Mouse (Mus musculus): Measurements from ENCODE around the gene Rpl38. TPM values are rescaled to one million over a fixed set of nuclear protein-coding genes. Genes with fewer than 3 reads are reported as not detected.

Gene Rpl38
- polyA plus RNA-seq, 1 experiment = 417 TPM

DNA sequence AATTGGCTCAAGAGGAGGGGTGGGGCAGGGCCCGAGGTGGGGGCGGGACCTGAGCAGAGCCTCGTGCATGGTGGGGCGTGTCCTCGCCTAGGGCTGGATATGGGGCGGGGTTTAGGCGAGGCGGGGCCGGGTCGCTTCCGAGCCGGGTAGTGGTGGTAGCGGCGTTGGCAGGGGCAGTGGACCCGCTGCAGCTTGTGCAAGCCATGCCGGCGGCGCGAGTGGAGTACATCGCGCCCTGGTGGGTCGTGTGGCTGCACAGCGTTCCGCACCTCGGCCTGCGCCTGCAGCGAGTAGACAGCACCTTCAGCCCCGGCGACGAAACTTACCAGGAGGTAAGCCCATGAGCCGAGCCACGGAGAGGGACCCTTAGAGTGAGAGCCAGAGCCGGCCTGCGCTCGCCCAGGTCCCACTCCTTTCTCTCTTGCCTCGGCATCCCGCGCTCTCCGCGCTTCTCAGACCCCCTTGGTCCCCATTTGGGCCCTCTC lies 7.1 kb downstream of the Rpl38 start, which contains the start of gene Ttyh2:
Gene Ttyh2, plus strand, starts transcription at position 91 of the 485 bp plus-strand sequence.
- Histone ChIP-seq H3K4me1 (peaks cover 89% of the 10 kb centered on the region), H3K9me3 (no peaks in the 10 kb centered on the region), H3K27me3 (replicated peaks) (peaks cover 32% of the 10 kb centered on the region), H3K36me3 (replicated peaks; ENCODE audit: low read length) (peaks cover 41% of the 10 kb centered on the region), H3K4me3 (replicated peaks) (peak within 1 kb of the TSS; percentile 96)
- TF ChIP-seq GATA1 (IDR thresholded peaks at IDR 0.05; ENCODE audit: borderline replicate concordance, low read length) (no peak), FLI1 (IDR thresholded peaks at IDR 0.05; ENCODE audit: low read length) (no peak)

DNA sequence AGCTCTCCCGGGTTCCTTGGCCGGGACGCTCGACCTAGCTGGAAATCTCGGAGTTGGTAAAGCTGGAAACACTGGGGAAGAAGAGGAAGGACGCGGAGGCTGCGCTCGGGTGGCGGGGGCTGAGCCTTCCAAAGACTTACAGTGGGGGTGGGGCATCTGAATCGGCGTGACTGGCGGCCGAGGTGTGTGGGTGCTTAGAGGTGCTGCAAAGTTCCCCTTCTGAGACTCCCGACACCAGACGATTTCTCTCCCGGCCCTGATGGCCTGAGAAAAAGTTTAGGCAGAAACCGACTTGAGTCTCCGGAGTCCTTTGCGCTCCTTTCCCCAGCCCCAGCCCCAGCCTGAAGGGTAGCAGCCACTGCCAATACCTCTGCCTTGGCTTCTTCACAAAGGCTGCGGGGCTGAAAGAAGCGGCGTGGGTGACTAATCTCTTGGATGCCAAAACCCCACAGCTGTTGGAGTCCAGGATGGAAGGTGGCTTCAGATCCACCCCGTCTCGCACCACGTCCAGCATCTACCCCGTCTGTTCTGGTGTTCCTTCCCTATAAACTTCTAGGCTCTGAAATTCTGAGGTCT lies 7.6 kb downstream of the Rpl38 start:
- peaks cover 89% of the 10 kb centered on the region for H3K4me1 ChIP-seq
- TF ChIP-seq GATA1 (IDR thresholded peaks at IDR 0.05; ENCODE audit: borderline replicate concordance, low read length) (no peak), FLI1 (IDR thresholded peaks at IDR 0.05; ENCODE audit: low read length) (no peak)
- H3K27me3 ChIP-seq (replicated peaks) = peaks cover 34% of the 10 kb centered on the region
- H3K9me3 ChIP-seq = no peaks in the 10 kb centered on the region
- H3K36me3 ChIP-seq (replicated peaks; ENCODE audit: low read length) = peaks cover 36% of the 10 kb centered on the region
- peak overlapping the region; percentile 96 for H3K4me3 ChIP-seq (replicated peaks)

DNA sequence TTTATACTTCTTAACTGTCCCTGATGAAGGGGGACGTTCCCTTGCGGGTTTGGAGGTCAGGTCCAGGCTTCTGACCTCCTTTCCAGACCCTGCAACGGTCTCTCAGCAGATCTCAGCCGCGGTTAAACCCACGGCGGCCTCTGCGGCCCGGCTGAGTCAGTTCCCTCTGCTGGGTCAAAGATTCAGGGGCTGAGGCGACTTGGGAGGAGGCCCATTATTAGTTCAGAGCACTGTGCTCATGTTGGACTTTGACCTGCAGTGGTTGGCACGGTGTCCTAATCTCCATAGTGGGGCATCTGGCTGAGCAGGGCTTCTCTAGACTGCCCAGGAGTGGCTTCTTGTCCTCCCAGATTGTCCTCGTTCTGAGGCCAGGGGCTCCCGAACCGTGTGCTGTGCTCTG lies 8.1 kb downstream of the Rpl38 start:
- no peaks in the 10 kb centered on the region for H3K9me3 ChIP-seq
- H3K36me3 ChIP-seq (replicated peaks; ENCODE audit: low read length) = peaks cover 31% of the 10 kb centered on the region
- H3K4me1 ChIP-seq = peaks cover 88% of the 10 kb centered on the region
- peaks cover 37% of the 10 kb centered on the region for H3K27me3 ChIP-seq (replicated peaks)
- H3K4me3 ChIP-seq (replicated peaks) = peak overlapping the region; percentile 96
- TF ChIP-seq GATA1 (IDR thresholded peaks at IDR 0.05; ENCODE audit: borderline replicate concordance, low read length) (no peak), FLI1 (IDR thresholded peaks at IDR 0.05; ENCODE audit: low read length) (no peak)

DNA sequence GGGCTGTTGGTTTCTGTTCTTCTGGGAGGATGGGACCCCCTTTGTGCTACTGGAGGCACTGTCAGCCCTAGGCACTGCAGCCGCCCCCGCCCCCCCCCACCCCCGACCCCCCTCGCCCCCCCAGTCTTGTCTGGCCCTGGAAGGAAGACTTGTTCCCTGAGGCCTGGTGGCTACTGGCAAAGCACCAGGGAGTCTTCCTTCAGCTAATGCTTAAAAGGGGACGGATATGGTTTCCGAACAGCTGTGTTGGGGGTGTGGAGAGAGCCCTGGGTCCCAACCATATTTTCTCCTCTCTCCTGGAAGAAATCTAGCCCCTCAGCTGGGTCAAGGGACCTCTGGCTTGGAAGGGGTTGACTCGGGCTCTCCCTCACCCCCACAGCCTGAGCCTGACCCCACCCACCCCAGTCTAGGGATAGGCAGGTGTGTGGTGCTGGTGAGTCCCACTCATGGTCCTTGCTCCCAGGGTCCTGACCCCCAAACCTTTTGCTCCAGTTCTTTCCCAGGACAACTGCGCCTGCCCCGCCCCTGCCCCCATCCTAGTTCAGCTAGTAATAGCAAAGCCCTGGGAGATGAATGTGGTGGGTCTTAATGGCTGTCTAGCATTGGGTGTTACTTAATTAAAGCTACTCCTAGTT lies 8.7 kb downstream of the Rpl38 start:
- peaks cover 37% of the 10 kb centered on the region for H3K27me3 ChIP-seq (replicated peaks)
- peaks cover 83% of the 10 kb centered on the region for H3K4me1 ChIP-seq
- H3K36me3 ChIP-seq (replicated peaks; ENCODE audit: low read length) = peaks cover 25% of the 10 kb centered on the region
- H3K9me3 ChIP-seq = no peaks in the 10 kb centered on the region
- peak overlapping the region; percentile 96 for H3K4me3 ChIP-seq (replicated peaks)
- TF ChIP-seq GATA1 (IDR thresholded peaks at IDR 0.05; ENCODE audit: borderline replicate concordance, low read length) (no peak), FLI1 (IDR thresholded peaks at IDR 0.05; ENCODE audit: low read length) (no peak)

DNA sequence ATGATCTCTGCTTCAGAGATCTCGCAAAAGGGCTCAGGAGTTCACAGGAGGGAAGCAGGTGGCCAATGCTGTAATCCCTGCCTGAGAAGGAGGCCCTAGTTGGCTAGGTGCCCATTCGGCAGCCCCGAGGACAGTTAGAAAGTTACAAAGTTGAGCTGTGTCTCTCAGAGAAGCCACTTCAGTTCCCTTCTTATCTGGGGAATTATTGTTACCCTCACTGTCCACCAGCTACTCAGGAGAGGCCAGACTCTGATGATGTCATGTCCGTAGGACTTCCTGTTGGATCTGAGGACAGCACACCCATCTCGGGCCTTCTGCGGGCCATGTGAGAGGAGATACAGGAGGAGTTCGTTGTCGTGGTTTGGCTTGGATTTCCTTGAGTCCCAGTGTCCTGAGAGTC lies 11.3 kb downstream of the Rpl38 start:
- peak overlapping the region; percentile 42 for H3K4me3 ChIP-seq (replicated peaks)
- TF ChIP-seq FLI1 (IDR thresholded peaks at IDR 0.05; ENCODE audit: low read length) (no peak), GATA1 (IDR thresholded peaks at IDR 0.05; ENCODE audit: borderline replicate concordance, low read length) (no peak)
- peaks cover 77% of the 10 kb centered on the region for H3K4me1 ChIP-seq
- H3K9me3 ChIP-seq = peaks cover 5% of the 10 kb centered on the region; the same call in 1 of the 2 replicates
- no peaks in the 10 kb centered on the region for H3K36me3 ChIP-seq (replicated peaks; ENCODE audit: low read length)
- peaks cover 44% of the 10 kb centered on the region for H3K27me3 ChIP-seq (replicated peaks)

DNA sequence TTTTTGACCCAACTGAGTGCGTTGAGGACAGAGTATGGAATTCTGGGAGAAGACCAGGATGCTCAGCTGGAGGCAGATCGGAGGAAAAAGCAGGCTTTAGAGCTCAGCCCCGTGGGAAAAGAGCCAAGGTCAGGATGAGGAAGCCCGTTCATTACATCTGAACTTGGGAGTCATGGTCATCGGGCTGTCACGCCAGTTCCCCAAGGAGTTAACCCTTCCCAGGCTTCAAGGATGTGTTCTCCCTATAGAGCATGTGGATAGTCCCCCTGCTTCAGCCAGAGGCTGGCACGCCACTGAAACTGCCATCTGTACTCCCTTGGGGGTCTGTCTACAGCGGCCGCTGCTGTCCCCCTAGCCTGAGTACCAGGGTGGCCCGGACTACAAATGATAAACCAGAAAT lies 12.0 kb downstream of the Rpl38 start:
- TF ChIP-seq GATA1 (IDR thresholded peaks at IDR 0.05; ENCODE audit: borderline replicate concordance, low read length) = no peak
- no peak for TF ChIP-seq FLI1 (IDR thresholded peaks at IDR 0.05; ENCODE audit: low read length)
- peaks cover 77% of the 10 kb centered on the region for H3K4me1 ChIP-seq
- H3K27me3 ChIP-seq (replicated peaks) = peaks cover 49% of the 10 kb centered on the region
- no peaks in the 10 kb centered on the region for H3K36me3 ChIP-seq (replicated peaks; ENCODE audit: low read length)
- H3K9me3 ChIP-seq = peaks cover 5% of the 10 kb centered on the region; the same call in 1 of the 2 replicates
- no peak overlapping the region for H3K4me3 ChIP-seq (replicated peaks)

DNA sequence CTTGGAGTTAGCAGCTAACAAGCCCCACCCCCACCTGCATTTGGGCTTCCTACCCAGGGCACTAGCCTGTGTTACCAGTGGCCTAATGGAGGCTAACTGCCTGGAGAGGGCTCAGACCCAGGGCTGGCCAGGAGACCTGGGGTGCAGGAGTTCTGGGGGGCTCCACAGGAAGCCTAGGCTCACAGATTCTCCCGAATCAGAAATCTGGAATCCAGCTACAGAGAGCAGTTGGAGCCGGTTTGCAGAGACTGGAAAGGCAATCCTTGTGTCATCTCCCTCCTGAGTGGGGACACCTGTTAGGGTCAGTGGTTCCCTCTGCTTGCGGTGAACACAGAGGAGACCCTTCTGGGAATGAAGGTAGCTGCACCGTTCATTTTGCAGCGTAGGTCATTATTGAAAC lies 12.7 kb downstream of the Rpl38 start:
- H3K27me3 ChIP-seq (replicated peaks) = peaks cover 49% of the 10 kb centered on the region
- TF ChIP-seq FLI1 (IDR thresholded peaks at IDR 0.05; ENCODE audit: low read length) (no peak), GATA1 (IDR thresholded peaks at IDR 0.05; ENCODE audit: borderline replicate concordance, low read length) (no peak)
- peaks cover 5% of the 10 kb centered on the region; the same call in 1 of the 2 replicates for H3K9me3 ChIP-seq
- peaks cover 75% of the 10 kb centered on the region for H3K4me1 ChIP-seq
- H3K36me3 ChIP-seq (replicated peaks; ENCODE audit: low read length) = no peaks in the 10 kb centered on the region
- no peak overlapping the region for H3K4me3 ChIP-seq (replicated peaks)

DNA sequence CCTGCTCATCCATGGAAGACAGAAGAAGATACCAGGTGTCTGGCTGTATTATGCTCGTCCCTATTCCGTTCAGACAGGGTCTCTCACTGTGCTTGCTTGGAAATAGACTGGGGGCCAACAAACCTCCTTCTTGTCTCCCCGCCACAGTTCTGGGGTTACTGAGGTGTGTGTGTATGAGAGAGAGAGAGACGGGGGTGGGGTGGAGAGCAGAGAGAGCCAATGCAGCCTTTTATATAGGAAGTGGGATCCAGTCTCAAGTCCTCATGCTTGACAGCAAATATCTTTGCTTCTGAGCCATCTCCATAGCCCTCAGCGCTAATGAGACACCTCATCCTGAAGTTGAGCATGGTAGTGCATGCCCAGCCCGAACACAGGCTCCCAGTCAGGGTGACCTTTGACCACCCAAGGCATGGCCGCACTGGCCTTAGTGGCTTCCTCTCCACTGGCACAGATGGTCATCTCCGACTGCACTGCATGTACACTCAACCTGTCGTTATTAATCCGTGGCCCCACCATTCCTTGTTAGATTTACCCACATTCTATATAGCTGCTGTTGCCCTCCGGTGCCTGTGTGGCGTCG lies 14.1 kb downstream of the Rpl38 start:
- no peak for TF ChIP-seq FLI1 (IDR thresholded peaks at IDR 0.05; ENCODE audit: low read length)
- no peak for TF ChIP-seq GATA1 (IDR thresholded peaks at IDR 0.05; ENCODE audit: borderline replicate concordance, low read length)
- H3K4me3 ChIP-seq (replicated peaks) = peak overlapping the region; percentile 20
- H3K27me3 ChIP-seq (replicated peaks) = peaks cover 44% of the 10 kb centered on the region
- H3K4me1 ChIP-seq = peaks cover 68% of the 10 kb centered on the region
- H3K36me3 ChIP-seq (replicated peaks; ENCODE audit: low read length) = no peaks in the 10 kb centered on the region
- peaks cover 5% of the 10 kb centered on the region; the same call in 1 of the 2 replicates for H3K9me3 ChIP-seq

DNA sequence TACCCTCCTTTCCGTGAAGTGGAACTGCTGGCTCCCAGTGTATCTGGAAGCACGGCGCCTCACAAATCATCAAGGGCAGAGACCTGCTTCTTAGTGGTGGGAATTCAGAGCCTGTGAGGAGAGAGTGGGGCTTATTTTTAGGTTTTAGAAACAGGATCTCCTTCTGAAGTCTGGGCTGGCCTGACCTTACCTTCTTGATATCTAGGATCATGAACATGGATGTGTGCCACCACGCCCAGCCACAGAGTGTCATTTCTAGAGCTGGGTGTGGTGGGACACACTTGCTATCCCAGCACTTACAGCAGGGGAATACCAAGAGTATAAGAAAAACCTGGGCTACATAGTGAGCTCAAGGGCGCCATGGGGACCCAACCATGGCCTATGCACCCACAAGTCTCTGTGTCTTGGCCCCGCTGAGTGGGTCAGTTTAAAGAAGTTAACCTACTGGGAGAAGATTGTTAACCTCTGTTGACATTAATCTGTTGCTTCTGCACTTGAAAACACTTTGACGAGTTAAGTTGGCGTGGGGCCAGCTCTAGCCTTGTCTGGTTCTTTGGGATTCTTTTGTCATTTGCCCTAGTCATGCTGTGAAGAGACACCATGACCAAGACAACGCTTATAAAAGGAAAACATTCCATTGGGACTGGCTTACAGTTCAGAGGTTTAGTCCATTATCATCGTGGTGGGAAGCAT lies 14.9 kb downstream of the Rpl38 start:
- Histone ChIP-seq H3K27me3 (replicated peaks) (peaks cover 41% of the 10 kb centered on the region), H3K36me3 (replicated peaks; ENCODE audit: low read length) (no peaks in the 10 kb centered on the region), H3K9me3 (peaks cover 5% of the 10 kb centered on the region; the same call in 1 of the 2 replicates), H3K4me1 (peaks cover 67% of the 10 kb centered on the region), H3K4me3 (replicated peaks) (no peak overlapping the region)
- TF ChIP-seq FLI1 (IDR thresholded peaks at IDR 0.05; ENCODE audit: low read length) (no peak), GATA1 (IDR thresholded peaks at IDR 0.05; ENCODE audit: borderline replicate concordance, low read length) (no peak)

Data from megakaryocyte, embryonic 14.5 days (primary cell).